Mouse (Mus musculus): Measurements from ENCODE around the gene Raly. TPM values are rescaled to one million over a fixed set of nuclear protein-coding genes. Genes with fewer than 3 reads are reported as not detected.
A peak's percentile ranks its signal among the peaks of the same experiment; 100 is the strongest.
"Not testable (repeated sequence)": the region's sequence is repeated elsewhere in the genome, so short reads cannot be mapped to it uniquely, and the experiment has no call there.

The Raly gene
- polyA plus RNA-seq, 1 experiment from 2014 or later: 77.6 TPM

GRCm38 (mm10) chr2:154891585-154891984, 100.7 kb downstream of the Raly start:
- Histone ChIP-seq H3K36me3 (peaks cover 23% of the 10 kb centered on the region), H3K27ac (peak overlapping the region; percentile 94), H3K4me1 (replicated peaks) (peaks cover 17% of the 10 kb centered on the region), H3K4me3 (peak overlapping the region; percentile 83), H3K9me3 (no peaks in the 10 kb centered on the region), H3K27me3 (ENCODE audit: insufficient read depth, poor library complexity, severe bottlenecking) (peaks cover 6% of the 10 kb centered on the region)
- no peak for DNase-seq (ENCODE audit: low spot score)
- 21% methylated on average over 2 of the region's 2 CpGs for WGBS

DNA sequence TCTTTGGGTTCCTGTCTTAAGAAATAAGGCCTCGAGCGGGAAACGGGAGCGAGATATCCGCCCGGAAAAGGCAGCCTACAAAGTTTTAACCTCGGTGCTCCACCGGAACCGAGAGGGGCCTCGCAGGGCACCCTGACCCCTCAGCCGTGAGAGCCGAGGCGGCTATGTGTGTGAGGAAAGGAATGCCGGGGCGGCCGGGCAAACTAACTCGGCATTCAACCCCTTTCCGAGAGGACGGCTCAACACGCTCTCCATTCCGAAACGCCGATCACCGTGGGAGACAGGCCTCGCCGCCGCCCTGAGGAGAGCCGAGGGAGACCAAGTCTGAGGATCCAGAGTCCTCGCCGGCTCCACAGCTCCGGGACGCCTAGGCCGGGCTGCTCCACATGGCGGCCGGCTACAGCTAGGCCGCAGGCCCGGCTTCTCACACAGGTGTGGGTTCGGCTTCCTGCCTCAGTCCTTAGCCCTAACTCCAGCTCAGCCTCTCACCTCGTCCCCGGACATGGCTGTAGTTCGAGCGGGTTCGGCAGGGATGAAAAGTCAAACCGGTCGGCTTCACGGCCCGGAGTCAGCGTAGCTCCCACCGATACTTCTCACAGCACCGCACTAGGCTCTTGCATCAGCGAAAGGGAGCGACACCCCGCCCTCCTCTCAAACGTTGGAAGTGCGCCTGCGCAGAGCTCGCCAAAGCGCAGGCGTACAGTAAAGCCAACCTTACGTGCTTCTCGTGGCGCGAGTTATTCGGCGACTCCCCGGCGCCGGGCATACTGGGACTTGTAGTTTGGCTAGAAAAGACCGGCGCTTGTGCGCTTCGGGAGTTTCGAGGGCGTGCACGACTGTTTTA, 101.5 kb downstream of the Raly start, which contains the start of gene Eif2s2:
Gene Eif2s2 (minus strand): TSS at position 735 of the 844 bp plus-strand sequence.
- WGBS: under 1% methylated on average over 75 of the region's 75 CpGs
- DNase-seq (ENCODE audit: low spot score): peak; percentile 96
- peaks cover 6% of the 10 kb centered on the region for H3K27me3 ChIP-seq (ENCODE audit: insufficient read depth, poor library complexity, severe bottlenecking)

GRCm38 (mm10) chr2:154893045-154893385, 102.1 kb downstream of the Raly start:
- peak overlapping the region; percentile 83 for H3K4me3 ChIP-seq
- peaks cover 9% of the 10 kb centered on the region for H3K36me3 ChIP-seq
- peaks cover 17% of the 10 kb centered on the region for H3K4me1 ChIP-seq (replicated peaks)
- H3K27ac ChIP-seq: peak overlapping the region; percentile 94
- H3K9me3 ChIP-seq: no peaks in the 10 kb centered on the region
- WGBS: 10% methylated on average over 12 of the region's 12 CpGs
- DNase-seq (ENCODE audit: low spot score): no peak
- H3K27me3 ChIP-seq (ENCODE audit: insufficient read depth, poor library complexity, severe bottlenecking): peaks cover 6% of the 10 kb centered on the region

More for the DNA sequence above, 101.5 kb downstream of the Raly start, which contains the start of gene Eif2s2:
- H3K36me3 ChIP-seq: peaks cover 15% of the 10 kb centered on the region
- peak within 1 kb of the TSS; percentile 94 for H3K27ac ChIP-seq
- H3K9me3 ChIP-seq: no peaks in the 10 kb centered on the region
- H3K4me1 ChIP-seq (replicated peaks): peaks cover 17% of the 10 kb centered on the region
- peak within 1 kb of the TSS; percentile 83 for H3K4me3 ChIP-seq

DNA sequence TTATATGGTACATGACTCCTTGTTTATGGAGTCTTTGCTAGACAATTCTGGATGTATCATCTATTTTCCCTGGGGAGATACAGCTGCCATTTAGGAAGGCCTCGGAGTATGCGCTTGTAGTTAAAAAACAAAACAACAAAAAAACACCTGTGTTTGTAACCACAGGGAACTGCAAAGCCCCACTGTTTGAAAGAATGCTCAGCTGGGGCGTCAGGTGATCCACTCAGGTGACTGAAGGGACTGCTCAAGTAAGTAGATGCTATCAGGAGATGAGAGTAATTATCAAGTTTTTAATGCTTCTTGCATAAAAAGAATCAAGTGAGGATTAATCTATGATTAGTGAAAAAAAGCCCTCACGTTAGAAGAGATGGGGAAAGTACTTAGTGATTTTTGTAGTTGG, 102.7 kb downstream of the Raly start:
- H3K9me3 ChIP-seq: no peaks in the 10 kb centered on the region
- peaks cover 17% of the 10 kb centered on the region for H3K4me1 ChIP-seq (replicated peaks)
- peaks cover 5% of the 10 kb centered on the region; the same call in 1 of the 2 replicates for H3K36me3 ChIP-seq
- no peak overlapping the region for H3K27ac ChIP-seq
- H3K4me3 ChIP-seq: peak overlapping the region; percentile 83
- H3K27me3 ChIP-seq (ENCODE audit: insufficient read depth, poor library complexity, severe bottlenecking): peaks cover 6% of the 10 kb centered on the region
- no peak for DNase-seq (ENCODE audit: low spot score)
- 63% methylated on average over 4 of the region's 4 CpGs for whole genome bisulfite sequencing

DNA sequence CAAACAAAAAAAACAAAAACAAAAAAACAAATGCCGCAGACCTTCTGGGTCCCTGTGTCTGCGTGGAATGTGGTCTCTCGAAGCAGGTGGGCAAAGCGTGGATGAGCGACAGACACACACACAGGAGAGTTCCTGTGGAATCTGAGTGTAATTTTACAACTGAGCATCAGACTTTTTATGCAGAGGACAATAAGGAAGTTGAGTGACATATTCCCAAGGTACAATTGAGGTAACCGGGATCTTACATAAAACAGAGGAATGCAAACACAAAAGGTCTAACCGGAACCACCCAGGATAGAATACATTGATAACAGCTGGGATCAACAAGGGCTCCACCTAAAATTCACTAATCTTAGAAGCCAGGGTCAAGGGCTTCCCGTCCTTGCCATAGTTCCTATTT, 108.1 kb downstream of the Raly start:
- not testable (repeated sequence) for H3K27ac ChIP-seq; H3K9me3 ChIP-seq; DNase-seq (ENCODE audit: low spot score); H3K4me1 ChIP-seq (replicated peaks); H3K4me3 ChIP-seq; H3K36me3 ChIP-seq; H3K27me3 ChIP-seq (ENCODE audit: insufficient read depth, poor library complexity, severe bottlenecking)
- WGBS: 88% methylated on average over 8 of the region's 8 CpGs

DNA sequence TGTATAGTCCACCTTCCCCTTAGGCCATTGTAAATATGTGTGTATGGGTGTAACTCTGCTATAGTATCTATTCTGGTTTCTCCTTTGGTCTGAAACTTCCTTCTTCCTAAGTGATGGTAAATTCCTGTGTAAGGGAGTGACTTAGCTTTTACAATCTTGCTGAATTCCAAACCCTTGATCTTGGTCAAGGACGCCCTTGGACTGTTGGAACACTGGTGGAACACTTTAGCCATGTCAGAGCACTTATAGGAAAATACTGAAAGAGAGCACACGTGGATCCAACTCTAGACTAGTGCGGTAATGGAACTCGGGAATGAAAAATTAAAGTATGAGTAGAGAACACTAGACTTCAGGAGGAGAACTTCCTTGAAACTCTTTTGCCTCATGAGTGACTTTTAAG, 108.5 kb downstream of the Raly start:
- not testable (repeated sequence) for H3K27me3 ChIP-seq (ENCODE audit: insufficient read depth, poor library complexity, severe bottlenecking); H3K4me3 ChIP-seq; DNase-seq (ENCODE audit: low spot score); H3K4me1 ChIP-seq (replicated peaks); H3K27ac ChIP-seq; H3K9me3 ChIP-seq; H3K36me3 ChIP-seq
- WGBS: 80% methylated on average over 4 of the region's 4 CpGs

DNA sequence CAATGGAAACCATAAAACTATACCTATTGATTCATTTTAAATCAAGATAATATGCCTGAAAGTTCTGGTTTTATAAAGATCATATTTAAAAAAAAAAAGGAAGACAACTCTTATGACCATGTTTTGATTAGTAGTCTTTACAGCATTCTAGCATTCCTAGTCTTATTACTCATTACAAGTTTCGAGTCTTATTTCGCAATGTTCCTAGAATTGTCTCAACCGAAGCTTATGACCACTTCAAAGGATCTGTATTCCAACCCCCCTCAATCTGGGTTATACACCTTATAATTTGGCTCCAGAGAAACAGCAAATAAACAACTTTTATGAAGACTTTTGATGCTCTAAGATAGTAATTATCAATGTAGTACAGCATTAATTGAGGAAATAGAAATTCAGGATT, 111.2 kb downstream of the Raly start:
- WGBS: 91% methylated on average over 3 of the region's 3 CpGs
- Histone ChIP-seq H3K36me3 (no peaks in the 10 kb centered on the region), H3K27me3 (ENCODE audit: insufficient read depth, poor library complexity, severe bottlenecking) (no peaks in the 10 kb centered on the region), H3K4me1 (replicated peaks) (no peaks in the 10 kb centered on the region), H3K4me3 (no peak overlapping the region), H3K9me3 (no peaks in the 10 kb centered on the region), H3K27ac (no peak overlapping the region)
- no peak for DNase-seq (ENCODE audit: low spot score)

DNA sequence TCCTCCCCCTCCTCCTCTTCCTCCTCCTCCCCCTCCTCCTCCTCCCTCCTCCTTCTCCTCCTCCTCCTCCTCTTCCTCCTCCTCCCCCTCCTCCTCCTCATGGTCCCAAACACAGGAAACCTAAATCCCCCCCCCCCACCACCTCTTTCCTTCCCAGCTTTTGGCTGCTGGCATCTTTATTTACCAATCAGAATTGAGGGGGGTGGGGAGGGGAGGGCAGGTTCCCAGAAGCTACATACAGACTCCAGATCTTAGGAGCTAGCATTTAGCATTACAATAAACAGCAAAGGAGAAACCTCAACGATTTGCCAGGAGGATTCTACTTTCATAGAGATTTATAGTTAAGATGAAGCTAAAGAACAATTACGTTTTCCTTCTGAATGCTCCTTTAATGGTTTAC, 114.9 kb downstream of the Raly start:
- no peaks in the 10 kb centered on the region for H3K27me3 ChIP-seq (ENCODE audit: insufficient read depth, poor library complexity, severe bottlenecking)
- no peak overlapping the region for H3K27ac ChIP-seq
- no peak overlapping the region for H3K4me3 ChIP-seq
- no peak for DNase-seq (ENCODE audit: low spot score)
- H3K9me3 ChIP-seq: no peaks in the 10 kb centered on the region
- H3K4me1 ChIP-seq (replicated peaks): no peaks in the 10 kb centered on the region
- H3K36me3 ChIP-seq: no peaks in the 10 kb centered on the region
- WGBS: 57% methylated on average over 2 of the region's 2 CpGs

- H3K27ac ChIP-seq; H3K9me3 ChIP-seq; H3K4me3 ChIP-seq; H3K36me3 ChIP-seq; H3K4me1 ChIP-seq (replicated peaks); DNase-seq (ENCODE audit: low spot score); H3K27me3 ChIP-seq (ENCODE audit: insufficient read depth, poor library complexity, severe bottlenecking): not testable (repeated sequence)
- 47% methylated on average over 2 of the region's 2 CpGs for WGBS
Measured at GRCm38 (mm10) chr2:154908223-154908622, 117.3 kb downstream of the Raly start.

- H3K27me3 ChIP-seq (ENCODE audit: insufficient read depth, poor library complexity, severe bottlenecking): no peaks in the 10 kb centered on the region
- H3K27ac ChIP-seq: no peak overlapping the region
- 75% methylated on average over 6 of the region's 6 CpGs for WGBS
- DNase-seq (ENCODE audit: low spot score): no peak
- no peak overlapping the region for H3K4me3 ChIP-seq
- no peaks in the 10 kb centered on the region for H3K4me1 ChIP-seq (replicated peaks)
- no peaks in the 10 kb centered on the region for H3K36me3 ChIP-seq
- no peaks in the 10 kb centered on the region for H3K9me3 ChIP-seq
Measured at GRCm38 (mm10) chr2:154909789-154910188, 118.9 kb downstream of the Raly start.

GRCm38 (mm10) chr2:154915922-154916541, 125.1 kb downstream of the Raly start:
- 73% methylated on average over 12 of the region's 12 CpGs for WGBS
- Histone ChIP-seq H3K9me3 (no peaks in the 10 kb centered on the region), H3K36me3 (no peaks in the 10 kb centered on the region), H3K4me1 (replicated peaks) (peaks cover 2% of the 10 kb centered on the region; the same call in 1 of the 2 replicates), H3K27ac (no peak overlapping the region), H3K27me3 (ENCODE audit: insufficient read depth, poor library complexity, severe bottlenecking) (no peaks in the 10 kb centered on the region), H3K4me3 (no peak overlapping the region)
- DNase-seq (ENCODE audit: low spot score): no peak

DNA sequence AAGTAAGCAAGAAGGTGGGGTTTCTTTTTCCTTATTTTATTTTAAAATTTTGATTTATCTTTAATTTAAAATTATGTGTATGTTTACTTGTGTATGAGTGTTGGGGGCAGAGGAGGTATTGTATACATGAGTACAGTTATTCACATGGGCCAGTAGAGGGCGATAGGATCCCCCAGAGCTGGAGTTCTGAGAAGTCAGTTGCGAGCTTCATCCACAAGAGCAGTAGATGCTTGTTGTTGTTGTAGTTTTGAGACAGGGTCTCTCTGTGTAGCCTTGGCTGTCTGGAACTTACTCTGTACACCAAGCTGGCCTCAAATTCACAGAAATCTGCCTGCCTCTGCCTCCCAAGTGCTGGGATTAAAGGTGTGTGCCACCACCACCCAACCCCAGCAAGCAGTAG, 125.7 kb downstream of the Raly start:
- Histone ChIP-seq H3K4me3 (no peak overlapping the region), H3K36me3 (no peaks in the 10 kb centered on the region), H3K27ac (no peak overlapping the region), H3K9me3 (no peaks in the 10 kb centered on the region), H3K27me3 (ENCODE audit: insufficient read depth, poor library complexity, severe bottlenecking) (no peaks in the 10 kb centered on the region), H3K4me1 (replicated peaks) (peaks cover 3% of the 10 kb centered on the region; the same call in 1 of the 2 replicates)
- WGBS: 12% methylated on average over 2 of the region's 2 CpGs
- DNase-seq (ENCODE audit: low spot score): peak; percentile 18

Measured in hindbrain, embryonic 10.5 days (tissue).